Mouse (Mus musculus): Measurements from ENCODE around the gene Nsun7. TPM values are rescaled to one million over a fixed set of nuclear protein-coding genes. Genes with fewer than 3 reads are reported as not detected.

The Nsun7 gene
- total RNA-seq, 2 experiments from 2014 or later: 3.9 to 4.8 TPM

- intact Hi-C loops (cut with DNase I): no loop called here
- no peak for DNase-seq
Measured at GRCm38 (mm10) chr5:66271141-66271540, 11.4 kb downstream of the Nsun7 start.

DNA sequence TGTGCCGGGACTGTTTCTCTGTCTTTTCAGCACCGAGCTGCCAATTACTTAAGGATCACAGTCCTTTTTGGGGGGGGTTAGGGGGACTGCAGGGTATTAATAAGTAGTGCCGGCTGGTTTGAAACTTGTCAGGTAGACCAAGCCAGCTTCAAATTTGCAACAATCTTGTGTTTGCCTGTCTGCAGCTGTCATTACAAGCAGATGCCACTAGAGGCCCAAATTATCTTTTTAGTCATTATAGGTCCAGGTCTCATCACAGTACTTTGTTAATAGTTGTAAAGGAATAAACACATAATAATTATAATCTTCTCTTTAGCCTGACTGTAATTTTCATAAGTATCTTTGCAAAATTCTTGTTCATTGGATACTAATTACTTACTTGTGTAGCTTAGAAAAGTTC is 14.7 kb downstream of the Nsun7 start:
- intact Hi-C loops (cut with DNase I): no loop called here
- no peak for DNase-seq

GRCm38 (mm10) chr5:66279650-66280049 is 20.0 kb downstream of the Nsun7 start:
- intact Hi-C loops (cut with DNase I): no loop called here
- DNase-seq: no peak

DNA sequence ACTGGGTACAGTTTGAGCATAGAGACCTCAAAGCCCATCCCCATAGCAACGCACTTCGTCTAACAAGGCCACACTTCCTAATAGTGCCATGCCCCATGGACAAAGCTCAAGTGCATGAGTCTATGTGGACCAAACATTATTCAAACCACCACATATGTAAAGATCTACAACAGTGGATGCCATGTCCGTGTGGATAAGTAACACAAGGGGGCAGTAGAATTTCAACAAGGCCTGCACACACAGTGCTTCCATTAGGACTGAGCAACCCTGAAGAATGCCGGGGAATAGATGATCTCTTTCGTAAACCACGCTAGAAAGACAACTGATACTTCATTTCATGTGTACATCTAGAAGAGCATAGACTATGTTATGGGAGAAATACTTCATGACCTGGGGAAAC is 21.0 kb downstream of the Nsun7 start:
- no peak for DNase-seq
- intact Hi-C loops (cut with DNase I): no loop called here

DNA sequence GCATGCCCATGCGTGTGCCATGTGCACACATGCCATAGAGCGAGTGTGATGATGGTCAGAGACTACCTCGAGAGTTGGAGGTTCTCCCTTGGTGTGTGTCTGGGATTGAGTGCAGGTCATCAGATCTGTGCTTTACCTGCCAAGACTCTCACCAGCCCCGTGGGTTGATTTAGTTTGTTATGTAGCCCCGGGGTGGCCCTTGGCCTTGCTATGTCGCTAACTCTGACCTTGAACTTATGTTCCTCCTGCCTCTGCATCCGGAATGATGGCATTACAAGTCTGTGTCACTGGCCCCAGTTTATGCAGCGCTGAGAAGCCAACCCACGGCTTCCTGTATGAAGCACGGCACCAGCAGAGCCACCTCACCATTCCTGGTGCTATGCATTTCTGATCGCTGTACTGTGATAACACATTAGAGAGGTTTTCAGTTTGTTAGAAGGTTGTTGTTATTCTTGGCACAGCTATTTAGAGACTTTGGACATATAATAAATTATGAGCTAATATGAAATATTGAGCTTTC is 34.5 kb downstream of the Nsun7 start:
- DNase-seq: no peak
- intact Hi-C loops (cut with DNase I): no loop called here

- no peak for DNase-seq
- intact Hi-C loops (cut with DNase I): no loop called here
Measured at GRCm38 (mm10) chr5:66294952-66295351, 35.3 kb downstream of the Nsun7 start.

DNA sequence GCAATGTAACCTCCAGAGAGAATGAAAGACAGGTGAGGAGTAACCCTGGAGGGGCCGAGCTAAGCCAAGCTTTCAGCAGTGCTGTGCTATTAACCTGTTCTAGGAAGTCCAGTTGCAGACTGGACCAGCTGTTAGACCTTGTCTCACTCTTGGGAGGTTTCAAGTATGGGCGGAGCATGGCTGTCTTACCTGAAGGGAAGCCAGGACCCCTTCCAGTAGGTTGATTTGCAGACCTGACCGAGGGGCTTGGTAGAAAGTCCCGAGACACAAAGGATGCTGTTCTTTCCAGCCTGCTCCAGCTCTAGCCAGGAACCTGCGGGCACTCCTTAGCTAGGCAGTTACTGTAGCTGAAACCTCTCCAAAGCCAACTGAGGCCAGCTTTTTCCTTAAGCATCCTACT is 36.4 kb downstream of the Nsun7 start:
- intact Hi-C loops (cut with DNase I): no loop called here
- no peak for DNase-seq

DNA sequence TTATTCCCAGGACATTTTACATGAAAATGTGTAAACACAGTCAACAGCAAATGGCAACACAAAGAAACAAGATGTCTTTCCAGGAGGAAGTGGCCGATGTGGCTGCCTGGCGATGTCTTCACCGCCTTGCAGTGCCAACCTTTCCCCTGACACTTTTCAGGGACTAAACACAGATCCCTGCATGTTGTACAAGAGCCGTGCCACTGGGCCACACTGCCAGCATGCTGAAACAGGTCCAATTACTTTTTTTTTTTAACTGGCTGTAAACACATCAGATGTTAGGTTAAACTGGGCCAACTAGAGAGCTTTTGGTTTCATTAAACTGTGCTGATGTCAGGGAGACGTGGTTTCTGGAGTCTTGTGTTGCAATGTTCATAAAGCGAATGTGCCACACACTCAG is 39.2 kb downstream of the Nsun7 start:
- intact Hi-C loops (cut with DNase I): no loop called here
- no peak for DNase-seq

- no peak for DNase-seq
- intact Hi-C loops (cut with DNase I): no loop called here
Measured at GRCm38 (mm10) chr5:66300576-66300975, 40.9 kb downstream of the Nsun7 start.

GRCm38 (mm10) chr5:66302085-66302815 is 42.6 kb downstream of the Nsun7 start:
- intact Hi-C loops (cut with DNase I): no loop called here

GRCm38 (mm10) chr5:66302873-66303272 is 43.2 kb downstream of the Nsun7 start:
- intact Hi-C loops (cut with DNase I): no loop called here
- no peak for DNase-seq

More at GRCm38 (mm10) chr5:66302085-66302815, 42.6 kb downstream of the Nsun7 start:
- no peak for DNase-seq

- DNase-seq: no peak
- intact Hi-C loops (cut with DNase I): no loop called here
Measured at GRCm38 (mm10) chr5:66304300-66305067, 44.8 kb downstream of the Nsun7 start.

GRCm38 (mm10) chr5:66305511-66305910 is 45.8 kb downstream of the Nsun7 start:
- peak; percentile 26 for DNase-seq
- intact Hi-C loops (cut with DNase I): no loop called here

- intact Hi-C loops (cut with DNase I): no loop called here
Measured at GRCm38 (mm10) chr5:66310328-66310727, 50.6 kb downstream of the Nsun7 start.

DNA sequence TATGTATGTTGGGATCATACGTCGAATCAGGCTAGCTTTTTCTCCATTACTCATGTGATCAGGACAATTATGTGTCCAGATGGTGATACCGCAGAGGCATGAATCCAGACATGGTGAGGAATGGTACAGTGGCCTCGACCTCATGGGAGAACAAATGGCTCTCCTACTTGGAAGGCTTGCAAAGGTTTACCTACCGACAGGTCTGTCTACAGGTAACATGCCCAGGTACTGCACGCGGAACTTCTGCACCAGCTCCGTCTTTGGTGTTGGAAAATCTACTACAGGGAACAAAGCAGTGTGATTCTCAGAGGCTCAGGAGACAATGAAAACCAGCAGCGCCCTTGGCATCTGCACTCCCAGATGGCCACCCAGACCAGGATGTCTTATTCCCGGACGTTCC is 51.1 kb downstream of the Nsun7 start:
- no peak for DNase-seq
- intact Hi-C loops (cut with DNase I): no loop called here

More at GRCm38 (mm10) chr5:66310328-66310727, 50.6 kb downstream of the Nsun7 start:
- no peak for DNase-seq

DNA sequence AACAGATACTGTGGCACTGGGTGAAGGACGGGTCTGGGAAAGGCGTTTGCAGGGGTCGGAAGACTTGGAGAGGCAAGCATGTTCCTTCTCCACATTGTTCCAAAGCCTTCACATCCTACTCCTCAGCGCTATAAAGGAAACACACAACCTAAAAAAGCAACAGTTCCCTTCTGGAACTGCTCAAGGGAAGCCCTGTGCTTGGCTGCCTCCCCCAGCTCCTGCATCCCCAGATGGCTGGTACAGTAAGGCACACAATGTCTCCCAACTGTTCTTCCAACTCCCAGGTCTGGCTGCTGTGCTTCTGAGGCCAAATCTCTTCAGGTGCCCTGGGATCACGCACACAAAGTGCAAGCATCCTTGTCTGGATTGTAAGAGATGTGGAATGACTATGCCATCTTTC is 56.1 kb downstream of the Nsun7 start:
- DNase-seq: no peak
- intact Hi-C loops (cut with DNase I): no loop called here

DNA sequence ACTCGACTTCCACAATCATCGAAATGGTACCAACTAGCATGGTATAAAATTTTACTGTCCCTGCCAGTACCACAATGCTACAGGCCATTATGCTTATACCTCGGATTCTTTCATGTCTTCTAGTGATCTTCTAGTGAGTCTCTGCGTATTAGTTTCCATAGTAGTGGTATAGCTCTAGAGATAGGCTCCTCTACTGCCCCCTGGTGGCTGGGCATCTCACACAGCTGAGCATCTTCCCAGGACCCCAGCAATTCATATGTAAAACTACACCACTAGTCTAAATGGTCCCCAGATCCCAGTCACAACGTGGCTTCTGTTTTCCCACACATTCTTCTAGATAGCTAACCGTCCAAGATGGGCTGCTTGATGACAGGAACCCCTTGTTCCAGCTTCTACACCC is 59.6 kb downstream of the Nsun7 start:
- intact Hi-C loops (cut with DNase I): no loop called here
- peak; percentile 64 for DNase-seq

DNA sequence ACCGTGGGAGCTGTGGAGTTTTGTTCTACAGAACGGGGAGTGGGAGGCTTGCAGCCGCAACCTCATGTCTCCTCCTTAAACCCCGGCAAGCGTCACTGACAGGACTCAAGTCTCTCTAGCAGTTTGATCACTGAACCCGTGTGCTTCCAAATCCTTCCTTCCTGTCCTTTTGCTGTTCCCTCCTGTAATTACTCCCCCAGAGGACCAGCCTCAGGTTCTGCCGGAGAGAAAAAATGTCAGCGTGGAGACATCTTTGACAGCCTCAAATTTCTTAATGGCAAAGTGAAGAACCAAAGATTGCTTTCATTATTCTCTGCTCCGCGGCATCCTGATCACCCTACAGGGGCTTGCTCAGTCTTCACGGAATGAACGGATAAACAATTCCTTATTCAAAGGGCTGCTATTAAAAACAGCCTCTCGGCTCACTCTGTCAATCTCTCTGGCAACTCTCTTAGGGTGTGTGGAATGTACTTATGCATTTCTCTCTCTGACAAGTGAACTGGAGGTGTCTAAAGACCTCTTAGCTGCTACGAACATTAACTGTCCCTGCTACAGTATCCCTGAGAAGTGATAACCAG is 60.2 kb downstream of the Nsun7 start:
- DNase-seq: no peak
- intact Hi-C loops (cut with DNase I): loop anchor here (10.0 kb wide), 1 partner anchor 55 kb away; no protein-coding TSS in a partner anchor

DNA sequence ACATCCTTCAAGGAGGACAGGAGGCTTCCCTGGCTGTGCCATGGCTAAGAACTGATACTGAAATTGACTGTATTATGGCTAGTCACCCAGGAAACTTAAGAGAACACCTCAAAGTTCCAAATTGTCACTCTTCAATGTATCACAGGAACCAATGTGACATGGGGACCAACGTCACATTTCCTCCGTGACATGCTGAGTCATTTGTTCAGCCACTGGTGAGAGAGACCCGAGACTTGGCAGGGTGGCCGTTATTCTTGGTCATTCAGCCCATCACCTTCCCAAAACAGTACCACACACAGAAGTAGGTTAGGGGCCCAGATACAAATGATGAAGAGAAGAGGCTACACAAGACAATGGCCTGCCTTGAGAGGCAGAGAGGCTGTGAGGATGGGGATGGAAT is 63.4 kb downstream of the Nsun7 start:
- no peak for DNase-seq
- intact Hi-C loops (cut with DNase I): loop anchor here (10.0 kb wide), 1 partner anchor 58 kb away; no protein-coding TSS in a partner anchor

GRCm38 (mm10) chr5:66323603-66324002 is 63.9 kb downstream of the Nsun7 start:
- intact Hi-C loops (cut with DNase I): loop anchor here (10.0 kb wide), 1 partner anchor 59 kb away; no protein-coding TSS in a partner anchor
- DNase-seq: no peak

GRCm38 (mm10) chr5:66326395-66326794 is 66.7 kb downstream of the Nsun7 start:
- intact Hi-C loops (cut with DNase I): loop anchor here (10.0 kb wide), 1 partner anchor 62 kb away; no protein-coding TSS in a partner anchor
- DNase-seq: no peak

All from left cerebral cortex, postnatal 4 days (tissue).